Mouse (Mus musculus) MEL (cell line): ENCODE data around the gene Wdr5b. TPM values are rescaled to one million over a fixed set of nuclear protein-coding genes. Genes with fewer than 3 reads are reported as not detected.

ENCODE experiments used
- DNase-seq: peaks from one replicate; pipeline ENCODE4 v3.0.0; 2011; ENCODE audit warnings: low read depth, low spot score
- H3K27ac ChIP-seq: 2 replicates; pipeline ENCODE4 v1.5.1; 2012; ENCODE audit warnings: low read depth, mild to moderate bottlenecking, control low read depth, low read length, moderate library complexity; ENCODE audit not compliant: control insufficient read depth
- H3K27me3 ChIP-seq, 2 experiments: fragments of 150-350 bp in 1 of 2; sonication (generic) in 1 of 2; 2 replicates each; pipeline ENCODE4 v1.6.1; 2012; ENCODE audit warnings: low read length in 2 of 2, mild to moderate bottlenecking in 2 of 2, improper control_type of control experiment in 1 of 2, moderate library complexity in 1 of 2; ENCODE audit not compliant: insufficient read depth in 2 of 2, control insufficient read depth in 1 of 2
- H3K36me3 ChIP-seq, 2 experiments: 2 replicates each; pipeline ENCODE4 v1.6.1; 2012 to 2014; ENCODE audit warnings: low read length in 2 of 2, improper control_type of control experiment in 1 of 2, inconsistent platforms in 1 of 2, mild to moderate bottlenecking in 1 of 2; ENCODE audit not compliant: insufficient read depth in 2 of 2, control insufficient read depth in 1 of 2
- H3K4me1 ChIP-seq, 2 experiments: fragments of 150-350 bp in 1 of 2; sonication (generic) in 1 of 2; 2 replicates each; pipeline ENCODE4 v1.6.1; 2012; ENCODE audit warnings: low read length in 2 of 2, improper control_type of control experiment in 1 of 2, mild to moderate bottlenecking in 1 of 2; ENCODE audit not compliant: insufficient read depth in 2 of 2, control insufficient read depth in 1 of 2
- H3K4me3 ChIP-seq, 2 experiments: fragments of 150-350 bp in 1 of 2; sonication (generic) in 1 of 2; 2 replicates each; pipeline ENCODE4 v1.5.1; 2012; ENCODE audit warnings: low read depth in 2 of 2, low read length in 2 of 2, mild to moderate bottlenecking in 2 of 2, moderate library complexity in 2 of 2, control low read depth in 1 of 2, improper control_type of control experiment in 1 of 2; ENCODE audit not compliant: control insufficient read depth in 1 of 2, insufficient read depth in 1 of 2
- H3K79me2 ChIP-seq: 2 replicates; pipeline ENCODE4 v1.6.1; 2012; ENCODE audit warnings: mild to moderate bottlenecking, low read length, moderate library complexity; ENCODE audit not compliant: control insufficient read depth, poor library complexity, insufficient read depth
- H3K9ac ChIP-seq: 2 replicates; pipeline ENCODE4 v1.6.1; 2012; ENCODE audit warnings: low read depth, mild to moderate bottlenecking, control low read depth, low read length, moderate library complexity; ENCODE audit not compliant: control insufficient read depth, poor library complexity, severe bottlenecking
- H3K9me3 ChIP-seq: fragments of 150-350 bp; sonication (generic); replicated peaks from 2 replicates; pipeline ENCODE4 v1.6.1; 2012; ENCODE audit warnings: mild to moderate bottlenecking, low read length, improper control_type of control experiment, moderate library complexity; ENCODE audit not compliant: insufficient read depth
- BHLHE40 ChIP-seq: IDR thresholded peaks from 2 replicates; pipeline ENCODE4 v1.6.1; 2012; ENCODE audit warnings: low read depth, mild to moderate bottlenecking, inconsistent platforms, low read length, improper control_type of control experiment, borderline replicate concordance
- CHD1 ChIP-seq: IDR thresholded peaks from 2 replicates; pipeline ENCODE4 v1.6.1; 2012; ENCODE audit warnings: low read depth, mild to moderate bottlenecking, inconsistent platforms, low read length, improper control_type of control experiment
- CTCF ChIP-seq, 3 experiments: IDR thresholded peaks in 2 of 3; conservative IDR thresholded peaks in 1 of 3; 2 replicates each; pipeline ENCODE4 v1.5.1; 2011 to 2012; ENCODE audit warnings: low read length in 3 of 3, low read depth in 2 of 3, mild to moderate bottlenecking in 2 of 3, improper control_type of control experiment in 1 of 3, inconsistent platforms in 1 of 3, mixed read lengths in 1 of 3, moderate library complexity in 1 of 3; ENCODE audit not compliant: control insufficient read depth in 1 of 3, insufficient read depth in 1 of 3, poor library complexity in 1 of 3, severe bottlenecking in 1 of 3
- E2F4 ChIP-seq: IDR thresholded peaks from 2 replicates; pipeline ENCODE4 v1.6.1; 2011; ENCODE audit warnings: low read depth, low read length, improper control_type of control experiment, borderline replicate concordance
- ELF1 ChIP-seq: IDR thresholded peaks from 2 replicates; pipeline ENCODE4 v1.6.1; 2014; ENCODE audit warnings: low read depth, mild to moderate bottlenecking, inconsistent platforms, low read length, improper control_type of control experiment, moderate library complexity
- EP300 ChIP-seq, 2 experiments: IDR thresholded peaks; 2 replicates each; pipeline ENCODE4 v1.6.1; 2011; ENCODE audit warnings: improper control_type of control experiment in 2 of 2, low read length in 2 of 2, low read depth in 1 of 2, mild to moderate bottlenecking in 1 of 2
- ETS1 ChIP-seq: IDR thresholded peaks from 2 replicates; pipeline ENCODE4 v1.6.1; 2012; ENCODE audit warnings: low read depth, mild to moderate bottlenecking, inconsistent platforms, low read length, improper control_type of control experiment, moderate library complexity
- GABPA ChIP-seq: IDR thresholded peaks from 2 replicates; pipeline ENCODE4 v1.6.1; 2012; ENCODE audit warnings: low read depth, mild to moderate bottlenecking, inconsistent platforms, low read length, improper control_type of control experiment, moderate library complexity
- GATA1 ChIP-seq: IDR thresholded peaks from 2 replicates; pipeline ENCODE4 v1.6.1; 2011; ENCODE audit warnings: low read depth, low read length, improper control_type of control experiment
- HCFC1 ChIP-seq: IDR thresholded peaks from 2 replicates; pipeline ENCODE4 v1.6.1; 2012; ENCODE audit warnings: low read depth, mild to moderate bottlenecking, inconsistent platforms, low read length, improper control_type of control experiment, moderate library complexity
- JUND ChIP-seq: IDR thresholded peaks from 2 replicates; pipeline ENCODE4 v1.6.1; 2011; ENCODE audit warnings: low read depth, mild to moderate bottlenecking, improper control_type of control experiment, low read length
- MAFK ChIP-seq: IDR thresholded peaks from 2 replicates; pipeline ENCODE4 v1.6.1; 2011; ENCODE audit warnings: low read depth, mild to moderate bottlenecking, low read length, improper control_type of control experiment, borderline replicate concordance
- MAX ChIP-seq: IDR thresholded peaks from 2 replicates; pipeline ENCODE4 v1.6.1; 2011; ENCODE audit warnings: low read length, improper control_type of control experiment
- MAZ ChIP-seq: IDR thresholded peaks from 2 replicates; pipeline ENCODE4 v1.6.1; 2012; ENCODE audit warnings: low read depth, mild to moderate bottlenecking, inconsistent platforms, low read length, improper control_type of control experiment
- MEF2A ChIP-seq: IDR thresholded peaks from 2 replicates; pipeline ENCODE4 v1.6.1; 2014; ENCODE audit warnings: low read depth, mild to moderate bottlenecking, inconsistent platforms, low read length, improper control_type of control experiment; ENCODE audit not compliant: poor library complexity, insufficient replicate concordance, severe bottlenecking; ENCODE audit errors: extremely low read depth
- MXI1 ChIP-seq: IDR thresholded peaks from 2 replicates; pipeline ENCODE4 v1.6.1; 2011; ENCODE audit warnings: mild to moderate bottlenecking, low read depth, low read length, improper control_type of control experiment
- MYB ChIP-seq: IDR thresholded peaks from 2 replicates; pipeline ENCODE4 v1.6.1; 2011; ENCODE audit warnings: mild to moderate bottlenecking, low read depth, low read length, improper control_type of control experiment
- MYC ChIP-seq: IDR thresholded peaks from 2 replicates; pipeline ENCODE4 v1.6.1; 2011; ENCODE audit warnings: low read depth, mild to moderate bottlenecking, low read length, improper control_type of control experiment, moderate library complexity
- NELFE ChIP-seq: IDR thresholded peaks from 2 replicates; pipeline ENCODE4 v1.6.1; 2011; ENCODE audit warnings: low read depth, low read length, improper control_type of control experiment
- POLR2A ChIP-seq, 2 experiments: IDR thresholded peaks; 2 replicates each; pipeline ENCODE4 v1.6.1; 2011 to 2012; ENCODE audit warnings: low read length in 2 of 2, mild to moderate bottlenecking in 2 of 2, control low read depth in 1 of 2, improper control_type of control experiment in 1 of 2, low read depth in 1 of 2, moderate library complexity in 1 of 2; ENCODE audit not compliant: control insufficient read depth in 1 of 2, insufficient read depth in 1 of 2, poor library complexity in 1 of 2
- POLR2AphosphoS5 ChIP-seq: IDR thresholded peaks from 2 replicates; pipeline ENCODE4 v1.6.1; 2012; ENCODE audit warnings: low read depth, borderline replicate concordance, mild to moderate bottlenecking, inconsistent platforms, low read length, moderate library complexity, mixed read lengths
- RAD21 ChIP-seq: IDR thresholded peaks from 2 replicates; pipeline ENCODE4 v1.6.1; 2011; ENCODE audit warnings: mild to moderate bottlenecking, low read depth, low read length, improper control_type of control experiment
- RCOR1 ChIP-seq: IDR thresholded peaks from 2 replicates; pipeline ENCODE4 v1.6.1; 2012; ENCODE audit warnings: low read depth, mild to moderate bottlenecking, inconsistent platforms, low read length, improper control_type of control experiment
- SMC3 ChIP-seq: IDR thresholded peaks from 2 replicates; pipeline ENCODE4 v1.6.1; 2011; ENCODE audit warnings: low read depth, low read length, improper control_type of control experiment
- TAL1 ChIP-seq: IDR thresholded peaks from 2 replicates; pipeline ENCODE4 v1.6.1; 2012; ENCODE audit warnings: mild to moderate bottlenecking, inconsistent platforms, low read length, moderate library complexity, mixed read lengths
- TBP ChIP-seq: IDR thresholded peaks from 2 replicates; pipeline ENCODE4 v1.8.0; 2011; ENCODE audit warnings: low read depth, low read length, improper control_type of control experiment
- UBTF ChIP-seq: IDR thresholded peaks from 2 replicates; pipeline ENCODE4 v1.6.1; 2012; ENCODE audit warnings: low read depth, mild to moderate bottlenecking, inconsistent platforms, low read length, improper control_type of control experiment, moderate library complexity, borderline replicate concordance; ENCODE audit not compliant: insufficient read depth
- USF1 ChIP-seq: IDR thresholded peaks from 2 replicates; pipeline ENCODE4 v1.6.1; 2014; ENCODE audit warnings: low read depth, mild to moderate bottlenecking, inconsistent platforms, low read length, improper control_type of control experiment, moderate library complexity
- USF2 ChIP-seq, 2 experiments: IDR thresholded peaks; 2 replicates each; pipeline ENCODE4 v1.6.1; 2011 to 2012; ENCODE audit warnings: improper control_type of control experiment in 2 of 2, low read length in 2 of 2, borderline replicate concordance in 1 of 2, inconsistent platforms in 1 of 2, low read depth in 1 of 2, mild to moderate bottlenecking in 1 of 2; ENCODE audit not compliant: insufficient read depth in 1 of 2
- ZC3H11A ChIP-seq: IDR thresholded peaks from 2 replicates; pipeline ENCODE4 v1.6.1; 2012; ENCODE audit warnings: low read depth, mild to moderate bottlenecking, inconsistent platforms, low read length, improper control_type of control experiment
- ZKSCAN1 ChIP-seq: IDR thresholded peaks from 2 replicates; pipeline ENCODE4 v1.6.1; 2012; ENCODE audit warnings: low read depth, mild to moderate bottlenecking, inconsistent platforms, low read length, improper control_type of control experiment, moderate library complexity
- ZMIZ1 ChIP-seq: IDR thresholded peaks from 2 replicates; pipeline ENCODE4 v1.6.1; 2012; ENCODE audit warnings: low read depth, mild to moderate bottlenecking, inconsistent platforms, low read length, improper control_type of control experiment, moderate library complexity
- ZNF384 ChIP-seq: IDR thresholded peaks from 2 replicates; pipeline ENCODE4 v1.6.1; 2012; ENCODE audit warnings: low read depth, mild to moderate bottlenecking, inconsistent platforms, low read length, improper control_type of control experiment
- polyA plus RNA-seq, 2 experiments: library from polyadenylated mRNA; stranded (reverse) in 1 of 2; unstranded in 1 of 2; fragments of >175 nt in 1 of 2; fragments of >200 nt in 1 of 2; gene quantifications; 2 replicates each; pipeline versions ENCODE4 v1.2.1 to v1.2.4; 2012; ENCODE audit warnings: low replicate concordance in 2 of 2, low read depth in 1 of 2; ENCODE audit not compliant: insufficient read length in 2 of 2, insufficient read depth in 1 of 2, missing spikeins in 1 of 2
- total RNA-seq: library from RNA; depleted of rRNA; stranded (reverse); fragments of 300-350 nt; gene quantifications from 2 replicates; pipeline ENCODE4 v1.2.3, GENCODE M21; 2012; rRNA removed

Wdr5b gene
- 2.1 and 3.3 TPM in 2 replicates for total RNA-seq
- polyA plus RNA-seq = 1 to 10 TPM in 1 of 2 experiments, not detected in 1; 1.7 TPM

GRCm38 (mm10) chr16:36040640-36041624, at the start of gene Wdr5b:
TSS of gene Wdr5b (plus strand) at chr16:36041190.
- no peaks in the 10 kb centered on the region for H3K9me3 ChIP-seq
- H3K4me1 ChIP-seq = 0 out of 4 replicates have a peak, but pooled peaks cover 2% of the 10 kb centered on the region in 2 experiments
- H3K9ac ChIP-seq = peak within 1 kb of the TSS; percentile 89
- H3K4me3 ChIP-seq = peak within 1 kb of the TSS; percentile 62 to 83
- peak within 1 kb of the TSS; percentile 95 for H3K27ac ChIP-seq
- H3K27me3 ChIP-seq = no peaks in the 10 kb centered on the region
- peak; percentile 99 for DNase-seq
- H3K36me3 ChIP-seq = peaks cover 3 to 6% of the 10 kb centered on the region in 2 experiments; a peak in 3 of 4 replicates
- H3K79me2 ChIP-seq = peaks cover 10% of the 10 kb centered on the region
- TF ChIP-seq GABPA (no peak), TAL1 (no peak), MYB (no peak), CTCF (IDR thresholded peaks at IDR 0.05 in 2 of 3, conservative IDR thresholded peaks at IDR 0.05 in 1 of 3; ENCODE audit: control insufficient read depth in 1 of 3, insufficient read depth in 1 of 3, low read depth in 2 of 3, low read length in 3 of 3, poor library complexity in 1 of 3, severe bottlenecking in 1 of 3) (no peak), NELFE (peak; percentile 89), POLR2AphosphoS5 (no peak), ELF1 (peak; percentile 87), ZNF384 (peak; percentile 94), MEF2A (no peak), ETS1 (peak; percentile 53; the same call in 1 of the 2 replicates), HCFC1 (peak; percentile 92), SMC3 (peak; percentile 9; the same call in 1 of the 2 replicates), USF2 (IDR thresholded peaks at IDR 0.05; ENCODE audit: borderline replicate concordance in 1 of 2, insufficient read depth in 1 of 2, low read depth in 1 of 2, low read length in 2 of 2) (no peak), BHLHE40 (no peak), MAZ (no peak), RCOR1 (no peak), GATA1 (peak; percentile 28; the same call in 1 of the 2 replicates), MYC (peak; percentile 40; the same call in 1 of the 2 replicates), ZKSCAN1 (no peak), UBTF (no peak), MAFK (no peak), POLR2A (IDR thresholded peaks at IDR 0.05; ENCODE audit: control insufficient read depth in 1 of 2, insufficient read depth in 1 of 2, low read depth in 1 of 2, low read length in 2 of 2, poor library complexity in 1 of 2) (peak; percentile 70 to 85; a peak in 3 of 4 replicates), ZMIZ1 (peak; percentile 73; the same call in 1 of the 2 replicates), TBP (peak; percentile 76), JUND (peak; percentile 55; the same call in 1 of the 2 replicates), MXI1 (peak; percentile 74), MAX (peak; percentile 27), USF1 (no peak), E2F4 (peak; percentile 87; the same call in 1 of the 2 replicates), EP300 (IDR thresholded peaks at IDR 0.05; ENCODE audit: low read depth in 1 of 2, low read length in 2 of 2) (0 out of 4 replicates have a peak, but pooled peaks of 1 of the 2 experiments have one; percentile 16), ZC3H11A (no peak), RAD21 (no peak), CHD1 (no peak)
